Mouse (Mus musculus): ENCODE measurements around the gene Phf19. TPM values are rescaled to one million over a fixed set of nuclear protein-coding genes. Genes with fewer than 3 reads are reported as not detected.
A peak's percentile ranks its signal among the peaks of the same experiment; 100 is the strongest.

Gene Phf19
- total and polyA plus RNA-seq, 3 experiments, result 16.8 to 25.4 (median 20.5) TPM

DNA sequence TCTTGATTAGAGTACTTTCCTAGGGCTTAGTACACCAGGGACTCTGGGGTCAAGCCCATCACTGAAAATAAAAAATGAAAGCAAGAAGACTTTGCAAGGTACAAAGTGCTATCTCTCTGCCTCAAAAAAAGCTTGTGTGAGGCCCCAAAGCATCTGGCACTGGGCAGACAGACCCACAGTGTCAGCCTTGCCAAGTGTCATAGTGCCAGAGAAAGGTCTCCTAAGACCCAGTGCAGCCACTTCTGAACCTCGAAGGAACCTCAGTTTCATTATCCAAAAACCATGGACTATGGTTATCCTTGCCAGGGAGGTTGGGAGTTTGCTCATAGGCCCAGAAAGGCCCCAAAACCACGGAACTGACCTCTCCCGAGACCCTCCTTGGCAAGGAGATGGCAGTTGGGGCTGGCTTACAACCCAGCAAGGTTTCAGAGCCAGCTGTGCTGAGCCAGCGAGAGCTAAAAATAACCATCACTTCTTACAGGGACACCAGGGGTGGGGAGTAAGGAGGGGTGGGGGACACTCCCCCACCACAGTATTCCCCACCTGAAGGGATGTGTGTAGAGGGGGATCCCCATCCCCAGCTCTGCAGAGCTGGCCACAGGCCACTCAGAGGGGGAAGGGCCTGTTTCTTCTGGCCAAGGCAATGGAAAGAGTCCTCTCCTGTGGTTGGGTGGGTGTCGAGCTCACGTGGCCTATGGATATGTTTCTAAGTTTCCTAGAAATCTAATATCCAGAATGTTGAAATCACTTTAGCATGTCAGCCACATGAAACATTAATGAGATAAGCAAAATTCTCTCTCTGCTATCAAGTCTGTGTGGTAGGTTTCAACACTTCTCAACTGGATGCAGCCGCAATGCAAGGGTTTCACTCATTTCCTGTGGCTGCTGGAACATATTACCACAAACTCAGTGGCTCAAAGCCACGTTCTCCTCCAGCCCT, 24.7 kb upstream of the Phf19 start:
- H3K4me2 ChIP-seq (ENCODE audit: insufficient read depth, low read depth, poor library complexity, severe bottlenecking), result peak overlapping the region; percentile 35; the same call in 1 of the 2 replicates
- H3K36me3 ChIP-seq (replicated peaks in 1 of 2; ENCODE audit: control insufficient read depth in 1 of 2, insufficient read depth in 1 of 2, low read length in 1 of 2), result peaks cover 15 to 22% of the 10 kb centered on the region in 2 experiments
- no peak for DNase-seq (ENCODE audit: extremely low read depth)
- H3K4me1 ChIP-seq (ENCODE audit: control insufficient read depth in 1 of 2, insufficient read depth in 2 of 2), result peaks cover 25 to 43% of the 10 kb centered on the region in 2 experiments
- H3K4me3 ChIP-seq (replicated peaks in 1 of 3; ENCODE audit: low read depth in 2 of 3, low read length in 2 of 3, poor library complexity in 1 of 3), result no peak overlapping the region
- dilution Hi-C loops (cut with MboI; ENCODE audit: extremely low pct_ligation_motif_present, extremely low pct_unique_long_range_greater_than_20kb, low sequenced_read_pairs) (no loop called here), in situ Hi-C loops (cut with MboI; ENCODE audit: low pct_ligation_motif_present, low pct_unique_long_range_greater_than_20kb, low sequenced_read_pairs) (no loop called here)
- TF ChIP-seq MAZ (IDR thresholded peaks at IDR 0.05; ENCODE audit: low read depth, low read length) (0 out of 2 replicates have a peak, but pooled peaks have one; percentile 27), USF1 (IDR thresholded peaks at IDR 0.05; ENCODE audit: low read depth, low read length) (0 out of 2 replicates have a peak, but pooled peaks have one; percentile 18), USF2 (conservative IDR thresholded peaks at IDR 0.05; ENCODE audit: low read depth, low read length) (no peak), JUN (IDR thresholded peaks at IDR 0.05; ENCODE audit: insufficient read depth, low read depth, low read length) (no peak), EP300 (IDR thresholded peaks at IDR 0.05; ENCODE audit: low read length) (peak; percentile 50), POLR2AphosphoS2 (IDR thresholded peaks at IDR 0.05; ENCODE audit: low read depth, low read length) (no peak), POLR2A (IDR thresholded peaks at IDR 0.05; ENCODE audit: low read depth, low read length) (no peak), IRF4 (IDR thresholded peaks at IDR 0.05; ENCODE audit: low read depth, low read length) (peak; percentile 19; the same call in 1 of the 2 replicates), MAX (IDR thresholded peaks at IDR 0.05; ENCODE audit: low read length) (peak; percentile 47; the same call in 1 of the 2 replicates), MEF2A (IDR thresholded peaks at IDR 0.05; ENCODE audit: borderline replicate concordance, low read depth, low read length) (peak; percentile 81), ZMIZ1 (IDR thresholded peaks at IDR 0.05; ENCODE audit: low read depth, low read length) (no peak), BHLHE40 (IDR thresholded peaks at IDR 0.05; ENCODE audit: low read depth, low read length) (peak; percentile 78), ETS1 (conservative IDR thresholded peaks at IDR 0.05; ENCODE audit: low read depth, low read length) (peak; percentile 50), MAFK (IDR thresholded peaks at IDR 0.05; ENCODE audit: insufficient replicate concordance, low read length) (peak; percentile 78)
- H3K27ac ChIP-seq (ENCODE audit: insufficient read depth, low read depth), result no peak overlapping the region
- no peaks in the 10 kb centered on the region for H3K9me3 ChIP-seq (replicated peaks; ENCODE audit: low read length)
- no peaks in the 10 kb centered on the region for H3K79me2 ChIP-seq (replicated peaks; ENCODE audit: control insufficient read depth, extremely low read depth, insufficient read depth, poor library complexity, severe bottlenecking)
- no peak overlapping the region for H3K9ac ChIP-seq (ENCODE audit: insufficient read depth, low read depth)
- no peaks in the 10 kb centered on the region for H3K27me3 ChIP-seq (replicated peaks)

GRCm38 (mm10) chr2:34937460-34937859, 23.6 kb upstream of the Phf19 start:
- dilution Hi-C loops (cut with MboI; ENCODE audit: extremely low pct_ligation_motif_present, extremely low pct_unique_long_range_greater_than_20kb, low sequenced_read_pairs), result no loop called here
- no peak overlapping the region for H3K4me3 ChIP-seq (replicated peaks in 1 of 3; ENCODE audit: low read depth in 2 of 3, low read length in 2 of 3, poor library complexity in 1 of 3)
- peaks cover 4 to 11% of the 10 kb centered on the region in 2 experiments for H3K36me3 ChIP-seq (replicated peaks in 1 of 2; ENCODE audit: control insufficient read depth in 1 of 2, insufficient read depth in 1 of 2, low read length in 1 of 2)
- TF ChIP-seq CHD2 (IDR thresholded peaks at IDR 0.05; ENCODE audit: low read length), result no peak
- no peak for TF ChIP-seq MEF2A (IDR thresholded peaks at IDR 0.05; ENCODE audit: borderline replicate concordance, low read depth, low read length)
- TF ChIP-seq HCFC1 (IDR thresholded peaks at IDR 0.05; ENCODE audit: low read depth, low read length), result no peak
- TF ChIP-seq MYC (IDR thresholded peaks at IDR 0.05; ENCODE audit: low read depth, low read length), result no peak
- no peak for TF ChIP-seq ZMIZ1 (IDR thresholded peaks at IDR 0.05; ENCODE audit: low read depth, low read length)
- TF ChIP-seq PAX5 (IDR thresholded peaks at IDR 0.05; ENCODE audit: low read length), result no peak
- no peak for TF ChIP-seq POLR2A (IDR thresholded peaks at IDR 0.05; ENCODE audit: low read depth, low read length)
- TF ChIP-seq NELFE (IDR thresholded peaks at IDR 0.05; ENCODE audit: low read depth, low read length), result no peak
- no peak for TF ChIP-seq CTCF (conservative IDR thresholded peaks at IDR 0.05 in 1 of 2, IDR thresholded peaks at IDR 0.05 in 1 of 2; ENCODE audit: low read depth in 2 of 2, low read length in 2 of 2)
- no peak for TF ChIP-seq BHLHE40 (IDR thresholded peaks at IDR 0.05; ENCODE audit: low read depth, low read length)
- TF ChIP-seq ELF1 (IDR thresholded peaks at IDR 0.05; ENCODE audit: low read depth, low read length), result no peak
- TF ChIP-seq JUND (conservative IDR thresholded peaks at IDR 0.05; ENCODE audit: low read depth, low read length), result no peak
- no peak for TF ChIP-seq UBTF (IDR thresholded peaks at IDR 0.05; ENCODE audit: low read depth, low read length)
- no peak for TF ChIP-seq CHD1 (IDR thresholded peaks at IDR 0.05; ENCODE audit: low read depth, low read length)
- no peak for TF ChIP-seq SMC3 (IDR thresholded peaks at IDR 0.05; ENCODE audit: low read depth, low read length)
- no peaks in the 10 kb centered on the region for H3K27me3 ChIP-seq (replicated peaks)
- H3K4me1 ChIP-seq (ENCODE audit: control insufficient read depth in 1 of 2, insufficient read depth in 2 of 2), result peaks cover 24 to 40% of the 10 kb centered on the region in 2 experiments
- H3K79me2 ChIP-seq (replicated peaks; ENCODE audit: control insufficient read depth, extremely low read depth, insufficient read depth, poor library complexity, severe bottlenecking), result no peaks in the 10 kb centered on the region
- no peaks in the 10 kb centered on the region for H3K9me3 ChIP-seq (replicated peaks; ENCODE audit: low read length)
- no peak for DNase-seq (ENCODE audit: extremely low read depth)
- no peak overlapping the region for H3K9ac ChIP-seq (ENCODE audit: insufficient read depth, low read depth)
- H3K27ac ChIP-seq (ENCODE audit: insufficient read depth, low read depth), result no peak overlapping the region
- in situ Hi-C loops (cut with MboI; ENCODE audit: low pct_ligation_motif_present, low pct_unique_long_range_greater_than_20kb, low sequenced_read_pairs), result no loop called here
- H3K4me2 ChIP-seq (ENCODE audit: insufficient read depth, low read depth, poor library complexity, severe bottlenecking), result no peak overlapping the region
